Mouse (Mus musculus) right cerebral cortex, postnatal 36 days (tissue): Measurements from ENCODE around the gene Mtmr10.

Source experiments
- DNase-seq, 2 experiments: peaks; one replicate each; pipeline ENCODE4 v3.0.0; 2022; ENCODE audit warnings: low spot score in 2 of 2, mixed read lengths in 1 of 2

Gene Mtmr10

DNA sequence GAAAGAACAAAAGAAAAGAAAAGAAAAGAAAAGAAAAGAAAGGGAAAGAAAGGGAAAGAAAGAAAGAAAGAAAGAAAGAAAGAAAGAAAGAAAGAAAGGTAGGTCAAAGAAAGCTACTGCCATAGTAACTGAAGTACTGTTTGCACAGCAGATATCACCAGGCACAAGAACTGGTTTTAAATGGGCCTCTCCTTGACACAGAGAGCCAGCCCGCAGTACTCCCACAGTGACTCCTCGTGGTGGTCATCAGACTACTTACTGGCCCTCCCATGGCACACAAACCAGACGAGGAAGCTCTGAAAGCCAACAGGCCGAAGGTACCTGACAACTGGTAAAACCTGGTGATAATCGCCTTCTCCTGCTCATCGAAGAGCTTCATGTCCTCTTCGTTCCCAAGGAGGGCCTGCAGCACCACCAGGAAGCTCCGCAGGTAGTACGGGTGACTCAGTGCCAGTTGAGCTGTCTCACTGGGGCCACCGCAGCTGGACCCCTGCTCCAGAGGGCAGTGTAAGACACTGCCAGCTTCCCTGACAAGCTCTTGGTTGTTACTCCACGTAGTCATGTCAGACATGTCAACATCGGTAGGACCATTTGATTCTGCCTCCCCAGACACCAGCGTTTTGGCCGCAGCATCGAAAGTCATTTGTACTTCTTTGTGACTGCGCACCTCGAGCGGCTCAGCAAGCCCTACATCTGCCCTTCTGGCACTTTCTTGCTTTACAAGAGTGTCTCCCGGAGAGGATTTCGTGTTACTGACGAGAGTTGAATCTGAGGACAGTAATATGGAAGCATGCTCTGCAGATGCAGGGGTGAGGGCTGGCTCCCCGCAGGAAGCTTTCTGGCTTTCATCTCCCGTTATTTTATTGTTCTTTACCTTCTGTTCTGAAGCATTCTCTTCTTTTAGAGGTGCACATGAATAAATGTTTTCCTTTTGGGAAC lies 84.8 kb downstream of the Mtmr10 start:
- no peak for DNase-seq

DNA sequence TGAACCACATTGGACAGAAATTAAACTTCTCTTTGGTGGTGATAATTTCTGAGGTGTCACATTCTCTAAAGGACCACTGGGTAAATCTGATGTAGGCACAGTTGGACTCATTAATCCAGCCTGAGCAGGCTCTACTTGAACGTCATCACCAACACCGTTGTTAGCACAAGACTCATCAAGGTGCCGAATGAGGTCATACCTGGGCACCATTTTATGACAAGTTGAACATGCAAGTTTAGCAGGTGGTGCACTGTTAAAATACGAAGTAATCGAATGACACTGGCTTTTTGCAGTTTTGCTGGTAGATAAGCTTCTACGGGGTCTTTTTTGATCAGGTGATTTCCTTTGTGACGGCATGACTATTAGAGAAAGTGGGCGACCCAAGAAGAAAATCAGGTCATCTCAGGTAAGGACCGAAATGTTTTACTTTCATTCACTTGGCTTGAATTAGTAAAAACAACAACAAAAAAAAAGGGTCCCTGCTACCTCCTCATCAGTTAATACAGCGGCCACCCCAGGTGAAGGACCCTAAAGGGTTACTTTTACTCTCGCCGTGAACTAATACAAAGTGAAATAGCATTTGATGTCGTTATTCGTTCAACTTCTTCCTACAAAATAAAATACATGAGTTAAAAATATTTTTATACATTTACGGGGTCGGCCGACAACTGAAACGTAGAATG lies 85.8 kb downstream of the Mtmr10 start:
- no peak for DNase-seq

DNA sequence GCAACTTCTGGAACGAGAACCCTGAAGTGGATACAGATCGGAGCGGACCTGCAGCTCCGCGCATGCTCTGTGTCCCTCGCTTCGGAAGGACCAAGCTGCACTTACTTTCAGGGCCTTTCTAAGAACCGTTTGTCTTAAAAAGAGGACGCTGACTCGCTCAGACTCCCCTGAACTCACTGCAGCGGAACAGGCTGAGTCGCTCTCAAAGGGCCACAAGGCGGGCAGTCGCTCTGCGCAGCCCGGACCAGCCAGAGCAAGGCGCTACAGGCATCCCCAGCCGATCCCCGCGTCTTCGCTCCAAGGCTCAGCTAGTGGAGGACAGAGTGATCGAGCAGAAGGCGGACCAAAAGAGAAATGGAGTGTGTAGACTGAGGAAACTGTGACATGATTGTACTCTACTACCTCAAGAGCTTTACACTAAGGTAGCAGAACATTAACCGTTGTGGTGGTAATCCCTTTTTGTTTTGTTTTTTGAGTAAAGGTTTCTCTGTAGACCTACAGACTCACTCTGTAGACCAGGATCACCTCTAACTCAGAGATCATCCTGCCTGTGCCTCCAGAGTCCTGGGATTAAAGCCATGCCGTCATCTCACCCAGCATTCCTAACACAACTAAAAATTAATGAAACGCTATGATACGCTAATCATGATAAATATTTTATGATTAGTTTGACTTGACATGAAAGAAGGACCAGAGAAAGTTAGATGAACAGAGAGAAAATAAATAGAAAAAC lies 86.5 kb downstream of the Mtmr10 start, which contains the start of gene Fan1:
TSS of gene Fan1 (minus strand) at position 266 of the 733 bp plus-strand sequence.
- DNase-seq: peak; percentile 81 to 82
